15 mouse cellular contexts compared by ENCODE assay signal in genomic region chr10:83520990-83521389, GRCm38 (mm10). TPM values are rescaled to one million over a fixed set of nuclear protein-coding genes. Genes with fewer than 3 reads are reported as not detected.
DNase-seq lines count a peak whose midpoint lies in the region; ATAC-seq and TF ChIP-seq lines count a peak whose summit lies in the region.
"Had no signal": no experiment of that assay in that cellular context is flagged by ENCODE, and none has a peak within 500 bp of the region (broad histone marks: within the 10 kb centered on the region; RNA-seq: fewer than 3 reads in every experiment).

No protein-coding gene starts in this region.

- no peak for TF ChIP-seq POLR2A in kidney, adult 2 months (IDR thresholded peaks at IDR 0.05; ENCODE audit: low read depth, low read length)

- no peaks in the 10 kb centered on the region for H3K9me3 ChIP-seq in heart, embryonic 11.5 days (replicated peaks; ENCODE audit: control insufficient read depth, low read length)
- H3K9me3 ChIP-seq: embryonic facial prominence, embryonic 12.5 days; forebrain, embryonic 12.5 days; lung, embryonic 15.5 days had no signal

- no peak overlapping the region for H3K4me3 ChIP-seq in kidney, adult 2 months (ENCODE audit: insufficient read depth, low read depth, low read length)
- H3K4me3 ChIP-seq in heart, embryonic 11.5 days (ENCODE audit: low read depth, low read length): no peak overlapping the region
- H3K4me3 ChIP-seq: embryonic facial prominence, embryonic 12.5 days; forebrain, embryonic 12.5 days; lung, embryonic 15.5 days had no signal

- no peak overlapping the region for H3K4me2 ChIP-seq in heart, embryonic 11.5 days
- H3K4me2 ChIP-seq: embryonic facial prominence, embryonic 12.5 days; forebrain, embryonic 12.5 days; lung, embryonic 15.5 days; midbrain, embryonic 11.5 days had no signal

- TF ChIP-seq CTCF in kidney, adult 2 months (conservative IDR thresholded peaks at IDR 0.05; ENCODE audit: insufficient read depth, insufficient read length, low read depth, low read length): peak; percentile 31; the same call in 1 of the 2 replicates

- H3K4me1 ChIP-seq in kidney, adult 2 months (ENCODE audit: control insufficient read depth, insufficient read depth, low read length): no peaks in the 10 kb centered on the region
- no peaks in the 10 kb centered on the region for H3K4me1 ChIP-seq in heart, embryonic 11.5 days (ENCODE audit: control insufficient read depth, insufficient read depth, low read length)
- H3K4me1 ChIP-seq: embryonic facial prominence, embryonic 12.5 days; forebrain, embryonic 12.5 days; lung, embryonic 15.5 days had no signal

- intact Hi-C loops in left cerebral cortex, postnatal 10 days (cut with DNase I): no loop called here

- no peak overlapping the region for H3K27ac ChIP-seq in kidney, adult 2 months (ENCODE audit: insufficient read depth, low read depth, low read length)
- no peak overlapping the region for H3K27ac ChIP-seq in heart, embryonic 11.5 days (ENCODE audit: low read depth, low read length)
- H3K27ac ChIP-seq: embryonic facial prominence, embryonic 12.5 days; forebrain, embryonic 12.5 days; lung, embryonic 15.5 days had no signal

- WGBS in kidney, adult 2 months: 79% methylated on average over 4 of the region's 4 CpGs
- WGBS in heart, embryonic 11.5 days (ENCODE audit: insufficient replicate concordance): 77% methylated on average over 4 of the region's 4 CpGs

- no peak for ATAC-seq in heart, embryonic 11.5 days (replicated peaks; ENCODE audit: insufficient number of reproducible peaks, low FRiP score, low TSS enrichment)

- no peaks in the 10 kb centered on the region for H3K36me3 ChIP-seq in kidney, adult 2 months (ENCODE audit: control insufficient read depth, insufficient read depth, low read length)
- H3K36me3 ChIP-seq in heart, embryonic 11.5 days (ENCODE audit: control insufficient read depth, insufficient read depth, low read length): peaks cover 5% of the 10 kb centered on the region; the same call in 1 of the 2 replicates
- H3K36me3 ChIP-seq: embryonic facial prominence, embryonic 12.5 days; lung, embryonic 15.5 days had no signal

- H3K9ac ChIP-seq in heart, embryonic 11.5 days (ENCODE audit: low read depth, low read length): no peak overlapping the region
- H3K9ac ChIP-seq: embryonic facial prominence, embryonic 12.5 days; forebrain, embryonic 12.5 days; lung, embryonic 15.5 days had no signal

- H3K27me3 ChIP-seq in kidney, adult 2 months (replicated peaks; ENCODE audit: control insufficient read depth, insufficient read depth, low read length): no peaks in the 10 kb centered on the region
- H3K27me3 ChIP-seq in heart, embryonic 11.5 days (ENCODE audit: control insufficient read depth, insufficient read depth, low read length): no peaks in the 10 kb centered on the region
- H3K27me3 ChIP-seq: embryonic facial prominence, embryonic 12.5 days; forebrain, embryonic 12.5 days; lung, embryonic 15.5 days had no signal

- DNase-seq in kidney, adult 2 months: no peak
- DNase-seq in kidney, adult 8-10 months: no peak
- DNase-seq in thymus, postnatal 4 days: peak; percentile 16
- no peak for DNase-seq in thymus, postnatal 0 days (ENCODE audit: low spot score)
- DNase-seq in ZHBTc4 (ENCODE audit: low read depth, low spot score): peak; percentile 72
- DNase-seq in left cerebral cortex, postnatal 10 days (ENCODE audit: extremely low spot score in 1 of 2, low spot score in 2 of 2): no peak
- DNase-seq: adrenal gland, postnatal 10 days; cerebellum, adult 11 months; gastrocnemius, postnatal 14 days; kidney, postnatal 4 days had no signal

RNA-seq across cellular contexts. Expression of gene Aldh1l2, which starts 12.9 kb away (rescaled TPM):
- 0.87 and 1.1 TPM in 2 replicates for polyA plus RNA-seq in kidney, adult 2 months (2012; rRNA removed)
- polyA plus RNA-seq in thymus, postnatal 0 days (2015; fragmentation: Nextera tagmentation; extraction: Ambion mirVana): 0.22 and 0.37 TPM in 2 replicates
- polyA plus RNA-seq in heart, embryonic 11.5 days (2014; fragmentation: Nextera tagmentation; extraction: Ambion mirVana): 8.0 and 12.1 TPM in 2 replicates
- total RNA-seq in left cerebral cortex, postnatal 10 days (2021): 1 to 10 TPM; 6.9 to 8.2 TPM

RNA-seq across cellular contexts. Expression of gene Washc4, which starts 22.6 kb away (rescaled TPM):
- polyA plus RNA-seq in kidney, adult 2 months (2012; rRNA removed): 2.8 and 4.0 TPM in 2 replicates
- 34.2 and 44.8 TPM in 2 replicates for polyA plus RNA-seq in thymus, postnatal 0 days (2015; fragmentation: Nextera tagmentation; extraction: Ambion mirVana)
- polyA plus RNA-seq in heart, embryonic 11.5 days (2014; fragmentation: Nextera tagmentation; extraction: Ambion mirVana): 26.8 TPM in 2 replicates
- total RNA-seq in left cerebral cortex, postnatal 10 days (2021): 10 to 100 TPM; 20.9 to 21.3 TPM

Comparison
In these comparisons a context has a peak if more than half of its experiments do, and no peak if none do; other contexts are left out.
1. DNase-seq: peak in thymus, postnatal 4 days (single experiment) and ZHBTc4 (single experiment); none in kidney, adult 2 months (single experiment), kidney, adult 8-10 months (0 of 2), thymus, postnatal 0 days (single experiment) and left cerebral cortex, postnatal 10 days (0 of 2).